Mouse (Mus musculus) cerebellum, adult 8-10 months (tissue): ENCODE data around the gene Pls1.

Experiments used
- DNase-seq: peaks from one replicate; pipeline ENCODE4 v3.0.0; 2022

Gene Pls1

DNA sequence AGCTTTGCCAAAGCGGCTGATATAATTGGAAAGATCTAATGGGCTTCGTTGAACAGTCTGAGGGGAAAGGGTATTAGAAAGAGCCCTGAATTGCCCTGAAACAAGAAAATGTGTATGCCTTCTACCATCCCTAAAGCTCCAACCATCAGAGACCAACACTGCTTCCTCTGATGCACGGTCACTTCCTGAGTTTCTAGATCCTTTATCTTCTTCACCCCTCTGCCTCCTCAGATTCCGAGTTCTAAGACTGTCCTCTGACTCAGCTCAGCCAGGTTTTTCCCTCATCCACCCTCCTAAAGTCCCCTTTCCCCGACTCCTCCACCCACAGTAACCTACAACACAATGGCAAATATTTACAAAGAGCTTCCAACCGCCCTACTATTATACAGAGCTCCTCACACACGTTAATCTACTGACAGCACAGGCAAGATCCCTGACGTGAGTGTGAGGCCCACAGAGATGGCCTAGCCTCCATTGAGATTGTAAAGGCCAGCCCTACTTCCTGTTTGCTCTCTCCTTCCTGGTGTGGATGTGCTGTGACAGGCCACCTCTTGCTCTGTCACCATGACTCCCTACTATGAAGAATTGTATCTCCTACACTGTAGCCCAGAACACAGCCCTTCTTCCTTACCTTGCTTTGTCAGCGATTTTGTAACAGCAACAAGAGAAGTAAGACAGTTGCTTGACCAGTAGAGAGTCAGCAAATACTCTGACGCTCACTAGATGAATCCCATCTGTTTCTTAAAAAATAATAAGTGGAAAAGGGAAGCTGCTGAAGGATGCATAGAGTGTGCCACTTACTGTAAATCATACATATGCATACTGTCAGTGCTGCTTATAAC lies 43.3 kb downstream of the Pls1 start:
- DNase-seq, result no peak

DNA sequence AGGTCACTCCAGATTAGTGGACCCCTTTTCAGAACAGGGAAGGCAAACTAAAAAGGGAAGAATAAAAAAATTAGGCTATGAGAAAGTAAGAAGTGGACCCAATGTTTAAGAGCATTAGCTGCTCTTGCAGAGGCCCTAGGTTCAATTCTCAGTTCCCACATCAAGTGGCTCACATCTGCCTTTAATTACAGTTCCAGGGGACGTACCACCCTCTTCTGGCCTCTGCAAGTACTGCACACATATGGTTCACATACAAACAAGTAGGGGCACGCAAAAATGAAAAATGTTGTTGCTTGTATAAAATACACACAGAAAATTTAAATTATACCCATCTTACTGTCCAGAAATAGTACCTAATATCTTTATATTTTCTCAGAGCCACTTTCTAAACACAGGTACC lies 48.8 kb downstream of the Pls1 start:
- DNase-seq, result no peak

DNA sequence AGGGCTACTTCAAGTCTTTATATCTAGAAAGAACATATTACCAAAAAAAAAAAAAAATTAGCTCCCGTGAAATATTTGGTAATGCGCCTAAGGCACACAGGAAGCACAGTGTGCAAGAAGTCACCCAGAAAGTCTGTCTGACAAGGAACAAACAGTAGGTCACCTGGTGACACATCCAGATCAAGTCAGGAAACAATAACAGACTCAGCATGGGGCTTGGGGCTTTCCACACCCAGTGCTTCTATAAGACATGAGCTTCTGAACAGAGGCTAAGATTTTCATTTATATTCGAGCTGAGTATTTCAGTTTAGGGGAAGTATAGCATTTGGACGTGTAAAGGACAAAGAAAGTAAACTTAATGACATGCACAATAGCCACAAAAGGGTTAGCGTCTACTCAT lies 49.3 kb downstream of the Pls1 start:
- no peak for DNase-seq

DNA sequence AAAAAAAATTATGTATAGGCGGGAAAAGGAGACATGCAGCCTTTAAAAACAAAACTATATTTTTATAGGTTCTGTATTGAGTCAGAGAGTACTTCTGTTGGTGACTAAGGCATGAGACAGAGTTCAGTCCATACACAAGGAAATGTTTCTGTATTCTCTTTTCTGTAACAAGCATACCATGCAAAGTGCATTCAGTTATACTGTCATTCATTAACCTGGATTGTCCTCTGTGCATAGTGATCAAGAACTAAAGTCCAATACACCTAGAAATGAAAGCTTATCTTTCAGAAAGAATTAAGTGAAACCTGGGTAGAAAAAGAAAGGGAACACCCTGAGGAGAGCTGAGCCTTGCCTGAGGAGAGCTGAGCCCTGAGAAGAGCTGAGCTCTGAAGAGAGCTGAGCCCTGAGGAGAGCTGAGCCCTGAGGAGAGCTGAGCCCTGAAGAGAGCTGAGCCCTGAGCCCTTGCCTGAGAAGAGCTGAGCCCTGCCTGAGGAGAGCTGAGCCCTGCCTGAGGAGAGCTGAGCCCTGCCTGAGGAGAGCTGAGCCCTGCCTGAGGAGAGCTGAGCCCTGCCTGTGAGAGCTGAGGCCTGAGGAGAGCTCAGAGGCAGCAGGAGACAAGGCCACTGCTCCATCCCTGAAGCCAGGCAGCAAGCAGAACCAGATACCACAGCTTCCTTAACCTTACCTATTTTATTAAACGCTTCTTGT lies 49.9 kb downstream of the Pls1 start:
- no peak for DNase-seq

DNA sequence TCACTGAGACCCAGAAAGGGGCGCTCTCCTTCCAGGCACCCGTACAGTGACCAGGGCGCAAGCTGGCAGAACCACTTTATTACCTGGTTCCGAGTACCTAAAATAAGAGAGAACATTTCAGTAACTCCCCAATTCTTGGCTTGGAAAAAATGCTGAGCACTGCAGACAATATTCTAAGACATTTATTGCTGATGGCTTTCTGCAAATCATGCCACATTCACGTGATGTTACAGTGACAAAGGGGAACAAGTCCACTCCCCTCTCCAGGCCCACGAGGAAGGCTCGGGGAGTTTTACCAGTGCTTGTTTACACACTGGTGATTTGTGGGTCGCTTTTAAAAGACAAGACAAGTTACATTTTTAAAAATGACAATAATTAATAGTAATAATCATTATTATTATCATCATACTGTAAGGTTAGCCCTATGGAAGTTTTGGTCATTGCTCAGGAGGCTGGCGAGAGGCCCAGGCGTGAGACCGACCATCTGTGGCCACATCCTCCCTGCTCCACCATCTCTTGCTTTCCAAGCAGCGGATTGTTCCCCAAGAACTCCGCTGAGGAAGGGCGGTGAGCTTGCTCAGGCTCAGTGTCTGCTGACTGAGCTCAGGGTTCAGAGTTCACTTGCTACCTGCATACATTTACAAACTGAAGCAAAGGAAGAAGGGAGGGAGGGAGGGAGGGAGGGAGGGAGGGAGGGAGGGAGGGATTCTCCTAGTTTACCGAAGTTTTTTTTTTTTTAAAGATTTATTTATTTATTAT lies 50.9 kb downstream of the Pls1 start:
- DNase-seq, result no peak

DNA sequence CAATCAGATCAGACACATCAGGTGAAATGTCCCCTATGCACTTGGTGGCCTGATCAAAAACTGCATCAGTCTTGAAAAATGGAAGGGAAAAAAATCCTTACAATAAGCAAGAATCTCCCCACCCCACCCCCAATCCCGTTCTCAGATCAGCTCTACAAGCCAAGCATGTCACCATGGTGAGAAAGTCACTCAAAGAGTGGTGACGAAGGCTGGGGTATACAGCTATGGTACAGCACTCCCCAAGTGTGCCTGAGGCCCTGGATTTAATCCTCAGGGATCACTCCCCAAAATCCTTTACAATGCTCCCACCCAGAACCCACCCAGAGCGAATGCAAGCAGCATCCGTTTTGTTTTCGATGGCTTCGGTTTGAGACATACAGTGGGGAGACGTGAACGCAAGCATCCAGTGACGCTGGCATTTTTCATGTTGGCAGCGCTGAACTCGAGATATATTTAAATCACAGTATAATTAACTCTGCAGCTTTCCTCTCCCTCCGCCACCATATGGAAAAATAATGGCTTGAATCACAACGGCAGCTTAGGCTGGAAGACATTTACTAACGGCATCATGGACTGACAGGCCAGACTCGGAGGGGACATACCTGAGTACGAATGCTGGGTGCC lies 60.1 kb downstream of the Pls1 start:
- DNase-seq, result no peak

DNA sequence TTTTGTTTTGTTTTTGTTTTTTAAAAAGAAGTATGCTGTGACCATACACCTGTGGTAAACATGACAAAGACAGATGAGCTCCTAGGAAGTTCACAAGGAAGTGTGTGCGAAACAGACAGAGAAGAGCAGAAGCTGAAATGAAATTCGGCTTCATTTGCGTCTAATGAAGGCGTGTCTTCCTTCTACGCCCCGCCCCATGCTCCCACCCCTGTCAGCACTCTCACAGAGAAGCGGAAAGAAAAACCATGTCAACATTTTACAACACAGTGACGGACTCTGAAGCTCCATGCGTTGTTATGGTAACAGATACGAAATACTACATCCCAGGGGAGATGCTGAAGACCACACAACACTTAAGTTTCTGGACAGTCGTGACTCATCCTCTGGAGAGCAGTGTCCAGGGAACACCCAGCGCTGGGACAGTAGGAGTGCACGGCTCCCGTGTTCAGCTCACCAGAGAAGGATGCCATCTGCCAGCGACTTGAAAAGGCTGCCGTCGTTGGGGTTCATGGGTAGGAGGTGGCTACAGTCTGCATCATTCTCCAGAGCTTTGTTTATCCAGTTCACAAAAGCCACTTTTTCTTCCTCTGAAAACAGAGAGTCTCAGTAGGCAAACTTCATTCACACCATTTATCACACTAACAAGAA lies 61.3 kb downstream of the Pls1 start:
- DNase-seq, result no peak

DNA sequence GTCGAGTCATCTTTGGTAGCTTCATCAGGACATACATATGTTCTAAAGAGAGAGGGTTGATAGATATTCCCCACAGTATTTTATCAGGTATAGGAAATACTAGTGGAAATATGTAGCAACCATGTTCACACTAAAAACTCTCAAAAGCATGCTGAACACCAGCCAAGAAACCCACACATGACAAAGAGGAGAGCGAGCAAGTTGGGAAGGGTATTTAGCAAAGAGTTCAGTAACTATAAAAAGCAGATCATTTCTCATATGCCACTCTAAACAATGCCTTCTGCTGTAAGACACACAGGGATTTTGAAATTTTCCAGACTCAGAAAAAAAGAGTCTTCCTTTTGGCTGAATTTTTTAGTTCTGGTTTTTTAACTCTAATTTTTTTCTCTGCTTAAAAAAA lies 73.4 kb downstream of the Pls1 start:
- DNase-seq, result no peak

DNA sequence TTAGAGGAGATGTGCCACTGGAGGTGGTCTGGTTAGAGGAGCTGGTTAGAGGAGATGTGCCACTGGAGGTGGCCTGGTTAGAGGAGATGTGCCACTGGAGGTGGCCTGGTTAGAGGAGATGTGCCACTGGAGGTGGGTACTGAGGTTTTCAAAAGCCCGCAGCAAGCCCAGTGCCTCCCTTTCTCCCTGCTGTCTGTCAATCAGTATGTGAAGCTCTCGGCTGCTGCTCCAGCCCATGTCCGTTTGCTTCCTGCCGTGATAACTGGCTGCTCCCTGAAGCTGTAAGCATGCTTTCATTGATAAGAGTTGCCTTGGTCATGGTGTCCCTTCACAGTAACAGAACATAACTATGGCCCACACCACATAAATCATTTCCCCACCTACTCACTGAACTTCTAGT lies 81.9 kb downstream of the Pls1 start:
- DNase-seq, result no peak

DNA sequence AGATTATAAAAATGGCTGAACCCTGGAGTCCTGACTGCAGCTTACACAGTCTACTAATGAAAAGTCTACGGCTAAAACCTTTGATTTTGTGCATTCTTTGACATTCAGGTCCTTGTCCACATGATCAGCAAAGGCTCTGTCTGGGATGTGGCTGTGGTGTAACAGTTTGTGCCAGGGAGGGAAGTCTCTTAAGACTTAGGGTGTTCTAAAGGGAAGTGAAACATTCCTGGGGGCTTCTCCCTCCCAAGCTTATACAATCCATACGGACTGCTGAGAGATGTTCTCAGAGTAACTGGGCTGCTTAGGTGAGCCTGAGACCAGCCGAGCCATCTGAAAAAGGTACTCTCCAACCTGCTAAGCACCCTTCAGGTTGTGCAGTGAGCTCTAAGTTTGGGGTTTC lies 82.9 kb downstream of the Pls1 start:
- no peak for DNase-seq

DNA sequence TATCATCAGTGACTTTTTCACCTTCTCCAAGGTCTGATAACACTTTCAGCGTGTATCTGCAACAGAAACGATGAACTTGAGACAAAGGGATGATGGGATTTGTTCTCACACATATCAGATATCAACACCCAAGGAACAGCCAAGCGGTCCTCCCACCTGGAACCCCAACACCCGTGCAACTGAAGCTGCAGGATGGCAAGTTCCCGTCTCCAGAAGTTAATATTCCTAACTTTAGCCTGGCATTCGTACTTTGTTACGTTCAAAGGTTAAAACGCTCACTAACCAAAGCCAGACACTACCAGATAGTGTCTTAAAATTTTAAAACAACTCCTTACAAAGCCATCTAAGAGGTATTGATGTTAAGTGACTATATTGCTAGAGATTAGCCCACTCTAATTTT lies 83.7 kb downstream of the Pls1 start:
- no peak for DNase-seq

DNA sequence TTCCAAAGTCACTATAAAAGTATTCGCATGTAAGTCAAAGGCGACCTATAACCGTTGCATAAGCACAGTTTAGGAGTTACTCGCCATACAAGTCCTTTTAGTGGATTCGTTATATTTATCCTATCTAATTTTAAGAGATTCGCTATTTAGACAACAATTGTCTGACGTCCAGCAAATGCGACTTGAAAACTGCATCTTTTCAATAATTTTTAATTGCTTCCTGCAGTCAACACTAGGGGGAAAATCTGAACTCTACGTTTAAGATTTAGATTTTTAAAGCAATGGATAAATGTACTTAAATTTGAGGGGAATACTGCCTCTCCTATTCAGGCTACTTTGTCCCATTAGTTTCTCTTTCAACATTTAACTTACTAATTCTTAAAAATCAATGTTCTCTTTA lies 94.4 kb downstream of the Pls1 start:
- DNase-seq, result no peak

DNA sequence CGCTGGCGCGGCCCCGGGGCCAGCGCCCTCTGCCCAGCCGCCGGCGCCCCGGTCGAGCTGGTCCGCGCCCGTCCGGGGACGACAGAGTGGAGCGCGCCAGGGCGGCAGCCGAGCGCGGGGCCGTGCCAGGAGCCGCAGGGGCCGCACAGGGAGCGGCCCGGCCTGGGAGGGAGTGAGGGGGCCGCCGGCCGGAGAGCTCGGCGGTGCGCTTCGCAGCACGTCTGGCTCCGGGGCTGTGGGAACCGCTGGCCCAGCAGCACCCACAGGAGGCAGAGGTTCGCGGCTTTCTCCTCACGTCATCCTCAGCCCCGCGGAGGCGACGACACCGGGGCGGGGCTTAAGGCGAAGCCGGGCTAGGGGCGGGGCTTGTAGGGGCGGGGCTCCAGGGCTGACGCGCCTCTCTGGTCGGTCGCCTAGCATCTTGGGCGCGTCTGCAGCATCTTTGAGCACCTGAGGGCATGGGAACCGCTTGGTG lies 95.0 kb downstream of the Pls1 start, which contains the start of gene Trpc1:
Gene Trpc1, minus strand, starts transcription at position 339 of the 475 bp plus-strand sequence.
- peak; percentile 81 for DNase-seq

DNA sequence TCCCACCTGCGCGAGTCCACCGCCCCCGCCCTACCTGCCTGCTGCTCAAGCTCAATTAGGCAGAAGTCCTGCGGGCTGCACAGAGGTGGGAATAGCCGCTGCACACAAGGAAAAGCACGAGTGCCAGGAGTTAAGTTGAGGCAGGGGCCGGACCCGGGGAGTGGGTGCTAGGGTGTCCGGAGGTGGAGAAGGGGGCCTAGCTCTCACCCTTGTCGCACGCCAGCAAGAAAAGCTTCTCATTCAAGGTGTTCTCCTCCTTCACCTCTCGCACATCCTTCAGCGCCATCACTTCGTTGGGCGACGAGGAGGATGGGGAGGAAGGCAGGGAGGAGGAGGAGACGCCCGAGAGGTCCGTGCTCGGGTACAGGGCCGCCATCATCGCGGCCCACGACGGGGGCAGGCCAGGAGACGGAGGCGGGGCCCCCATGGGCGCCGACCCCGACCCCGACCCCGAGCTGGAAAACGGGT lies 95.6 kb downstream of the Pls1 start:
- peak; percentile 36 for DNase-seq

DNA sequence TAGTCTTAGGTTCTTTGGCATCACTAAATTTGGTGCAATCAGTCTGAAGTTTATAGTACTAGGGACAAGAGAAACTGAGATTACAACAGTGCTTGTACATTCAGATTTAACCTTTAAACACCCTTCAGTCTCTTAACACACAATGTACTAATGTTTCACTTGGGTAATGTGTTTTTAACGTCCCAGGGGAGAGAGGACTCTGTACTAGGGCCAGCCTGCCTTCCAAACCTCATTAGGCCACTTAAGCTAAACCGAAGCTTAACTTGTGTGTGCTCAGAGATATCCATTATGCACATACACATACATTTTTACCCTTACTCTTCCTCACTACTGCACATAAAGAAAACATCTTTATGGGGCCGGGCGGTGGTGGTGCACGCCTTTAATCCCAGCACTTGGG lies 97.8 kb downstream of the Pls1 start:
- DNase-seq, result no peak

DNA sequence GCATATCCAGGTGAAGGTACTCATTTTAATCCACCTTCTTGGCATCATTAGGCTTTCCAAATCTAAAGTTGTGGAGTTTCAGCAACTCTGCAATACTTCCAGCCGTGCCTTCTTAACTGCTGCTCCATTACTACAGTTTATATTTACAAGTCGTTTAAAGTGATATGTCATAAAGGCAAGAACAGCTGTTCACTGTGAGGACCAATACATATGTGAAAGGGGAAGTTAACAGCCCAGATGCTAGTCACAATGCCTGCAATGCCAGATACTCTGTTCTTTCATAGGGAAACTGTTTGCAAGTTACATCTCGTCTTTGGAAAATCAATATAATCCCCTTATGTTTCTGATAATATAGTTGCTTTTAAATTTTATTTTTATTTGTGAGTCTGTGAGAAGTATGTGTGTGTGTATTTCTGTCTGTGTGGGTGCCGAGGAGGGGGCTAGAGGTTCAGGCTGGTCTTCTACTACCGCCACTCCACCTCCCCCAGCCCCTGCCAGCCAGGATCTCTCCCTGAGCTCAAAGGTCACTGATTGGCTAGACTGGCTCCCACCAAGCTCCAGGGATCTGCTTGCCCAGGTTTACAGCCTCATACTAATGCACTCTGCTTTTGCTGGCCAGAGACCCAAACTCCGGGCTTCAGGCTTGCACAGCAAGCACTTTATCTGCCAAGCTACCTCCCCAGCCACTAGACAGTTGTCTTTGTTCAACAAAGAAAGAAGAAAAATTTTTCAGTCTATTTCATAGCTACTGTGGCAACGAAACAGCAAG lies 100.1 kb downstream of the Pls1 start:
- no peak for DNase-seq

DNA sequence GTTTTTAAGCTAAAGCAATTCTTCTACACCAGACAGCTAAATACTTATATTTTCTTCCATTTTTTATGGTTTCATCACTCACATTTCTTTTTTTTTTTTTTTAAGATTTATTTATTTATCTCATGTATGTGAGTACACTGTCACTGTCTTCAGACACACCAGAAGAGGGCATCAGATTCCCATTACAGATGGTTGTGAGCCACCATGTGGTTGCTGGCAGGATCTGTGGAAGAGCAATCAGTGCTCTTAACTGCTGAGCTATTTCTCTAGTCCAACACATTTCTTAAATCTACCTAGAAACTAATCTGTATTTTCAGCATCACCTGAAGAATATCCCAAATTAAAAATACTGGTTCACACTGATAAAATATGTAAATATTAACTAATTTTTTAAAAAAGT lies 108.9 kb downstream of the Pls1 start:
- DNase-seq, result no peak

DNA sequence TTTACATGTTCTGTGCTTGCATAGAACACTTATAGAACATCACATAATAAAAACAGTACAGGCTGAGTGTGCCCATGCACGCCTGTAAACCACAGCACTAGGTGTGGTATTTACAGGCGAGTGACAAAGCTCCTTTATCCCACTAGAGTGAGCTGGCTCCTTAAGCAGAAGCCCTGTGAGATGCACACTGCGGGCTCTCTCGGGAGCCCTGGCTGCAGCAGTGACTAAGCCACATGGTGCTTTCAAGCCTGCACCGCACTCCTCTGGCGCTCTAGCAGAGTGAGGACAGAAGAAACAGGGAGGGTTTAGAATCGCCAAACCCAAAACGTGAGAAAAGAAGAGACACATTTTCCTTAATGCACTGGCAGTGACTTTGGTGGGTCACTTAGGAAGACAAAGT lies 132.5 kb downstream of the Pls1 start:
- DNase-seq, result no peak

DNA sequence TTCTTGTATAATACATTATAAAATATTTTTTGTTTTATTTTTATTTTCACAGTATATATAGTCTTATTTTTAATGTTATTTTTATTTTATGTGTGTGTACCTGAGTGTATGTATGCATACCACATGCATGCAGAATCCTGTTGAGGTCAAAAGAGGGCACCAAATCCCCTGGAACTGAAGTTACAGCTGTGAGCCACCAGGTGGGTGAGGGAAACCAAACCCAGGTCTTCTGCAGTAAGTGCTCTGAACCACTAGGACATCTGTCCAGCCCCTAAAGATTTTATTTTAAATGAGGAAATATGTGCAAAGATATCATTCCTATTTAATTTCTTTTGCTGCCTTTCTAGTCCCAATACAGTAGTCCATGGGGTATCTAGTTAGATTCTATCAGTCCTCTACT lies 136.2 kb downstream of the Pls1 start:
- no peak for DNase-seq

DNA sequence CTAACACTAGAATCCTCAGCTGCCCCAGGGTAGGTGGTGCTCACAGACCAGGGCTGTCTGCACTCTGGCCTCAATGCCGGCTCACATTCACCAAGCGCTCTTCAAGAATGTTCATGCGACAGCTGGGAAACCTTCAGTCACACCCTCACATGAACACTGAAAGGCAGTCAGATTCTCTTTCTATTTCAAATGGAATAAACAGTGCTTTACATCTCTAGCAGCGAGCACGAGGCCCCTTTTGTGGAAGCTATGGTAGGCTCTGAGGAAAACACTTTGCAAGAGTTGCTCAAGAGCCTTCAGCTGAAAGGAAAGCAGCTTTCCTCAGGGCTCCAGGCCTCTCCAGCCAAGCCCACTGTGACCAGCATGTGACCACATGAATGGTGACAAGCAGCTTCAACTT lies 139.7 kb downstream of the Pls1 start:
- no peak for DNase-seq

DNA sequence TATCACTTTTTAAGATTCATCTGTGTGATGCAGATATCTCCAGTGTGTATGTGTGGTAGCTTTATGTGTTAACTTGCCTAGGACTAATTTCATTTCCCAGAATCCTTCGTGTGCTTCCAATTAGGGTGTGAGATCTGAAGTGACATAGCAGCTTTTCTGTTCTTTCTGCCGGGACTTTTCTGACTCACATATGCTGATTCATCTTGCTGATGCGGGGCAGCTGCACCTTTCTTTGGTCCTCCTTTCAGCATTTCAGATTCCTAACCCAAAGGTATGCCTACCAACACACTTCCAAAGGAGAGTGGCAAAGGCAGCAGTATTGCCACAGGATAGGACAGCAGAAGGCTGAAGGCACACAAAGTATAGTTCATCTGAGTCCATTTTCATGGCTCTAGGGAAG lies 141.0 kb downstream of the Pls1 start:
- no peak for DNase-seq
